In the genomic region with DNA sequence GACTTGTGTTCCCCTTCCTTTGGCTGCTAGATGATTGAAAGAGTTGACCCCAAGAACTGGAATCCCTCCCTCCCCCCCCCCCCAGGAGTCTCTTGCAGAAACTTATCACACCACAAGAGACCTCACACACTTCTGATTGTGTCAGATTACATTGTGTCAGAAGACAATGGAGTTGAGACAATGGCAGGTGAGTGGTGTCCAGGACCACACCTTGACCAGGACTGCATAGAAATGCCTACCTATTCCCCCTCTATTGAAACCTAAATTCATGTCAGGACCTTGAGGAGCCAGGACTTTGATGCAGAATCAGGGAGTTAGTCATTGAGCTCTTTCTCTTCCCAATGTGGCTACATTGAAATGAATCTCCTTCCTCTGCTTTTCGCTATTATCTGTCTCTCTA, we compare ENCODE assay signal across 26 mouse cellular contexts.
DNase-seq lines count a peak whose midpoint lies in the region; ATAC-seq and TF ChIP-seq lines count a peak whose summit lies in the region.
"Had no signal": no experiment of that assay in that cellular context is flagged by ENCODE, and none has a peak within 500 bp of the region (broad histone marks: within the 10 kb centered on the region; RNA-seq: fewer than 3 reads in every experiment).

No protein-coding gene starts in this region.

- TF ChIP-seq CTCF in ES-Bruce4 (IDR thresholded peaks at IDR 0.05; ENCODE audit: low read depth, low read length): no peak

- ATAC-seq in activated CD4-positive, CD25-positive, alpha-beta regulatory T cell, adult 4 months: no peak
- ATAC-seq: forebrain, embryonic 14.5 days; forebrain, embryonic 16.5 days; Patski had no signal

- peak; percentile 62 for DNase-seq in ES-CJ7 (ENCODE audit: low read depth, low spot score)
- peak; percentile 33 for DNase-seq in R1 (ENCODE audit: low read depth, low spot score)
- DNase-seq in right cerebral cortex, adult 2 months (ENCODE audit: low spot score in 2 of 2): no peak
- no peak for DNase-seq in thymus, postnatal 25 days
- DNase-seq: adrenal gland, adult 2 months; adrenal gland, postnatal 10 days; adrenal gland, postnatal 25 days; cerebellum, adult 11 months; cerebellum, adult 18-20 months; cerebellum, adult 8-10 months; cerebellum, adult 9-11 months; cerebellum, postnatal 14 days; cerebellum, postnatal 36 days; embryo, embryonic 11 days had no signal

- TF ChIP-seq EP300 in ES-Bruce4 (IDR thresholded peaks at IDR 0.05; ENCODE audit: insufficient read depth, low read depth, low read length): no peak

- H3K9ac ChIP-seq in ES-Bruce4 (ENCODE audit: low read depth, poor library complexity, severe bottlenecking): no peak overlapping the region
- H3K9ac ChIP-seq: embryonic facial prominence, embryonic 13.5 days; embryonic facial prominence, embryonic 15.5 days; forebrain, embryonic 12.5 days had no signal

- H3K36me3 ChIP-seq in ES-Bruce4 (ENCODE audit: control insufficient read depth, insufficient read depth, low read length, poor library complexity, severe bottlenecking) (no peaks in the 10 kb centered on the region), macrophage (ENCODE audit: inconsistent target) (no peaks in the 10 kb centered on the region)
- H3K36me3 ChIP-seq: embryonic facial prominence, embryonic 13.5 days; embryonic facial prominence, embryonic 15.5 days; forebrain, embryonic 10.5 days; forebrain, embryonic 12.5 days; G1E had no signal

- H3K4me3 ChIP-seq in ES-Bruce4 (ENCODE audit: low read depth, low read length) (no peak overlapping the region), macrophage (ENCODE audit: inconsistent target) (no peak overlapping the region)
- H3K4me3 ChIP-seq: embryonic facial prominence, embryonic 13.5 days; embryonic facial prominence, embryonic 15.5 days; erythroblast, embryonic 14.5 days; forebrain, embryonic 10.5 days; forebrain, embryonic 12.5 days had no signal

- H3K9me3 ChIP-seq in ES-Bruce4 (replicated peaks; ENCODE audit: control insufficient read depth, insufficient read depth, low read length, poor library complexity, severe bottlenecking): no peaks in the 10 kb centered on the region; the same call in none of the 2 replicates
- H3K9me3 ChIP-seq: embryonic facial prominence, embryonic 13.5 days; embryonic facial prominence, embryonic 15.5 days; forebrain, embryonic 10.5 days; forebrain, embryonic 12.5 days had no signal

- no peaks in the 10 kb centered on the region for H3K79me2 ChIP-seq in macrophage (ENCODE audit: inconsistent target)

- 88% methylated on average over 1 of the region's 1 CpGs for WGBS in macrophage (ENCODE audit: missing documents)

- H3K4me1 ChIP-seq in ES-Bruce4 (ENCODE audit: control insufficient read depth, insufficient read depth, low read length): no peaks in the 10 kb centered on the region
- H3K4me1 ChIP-seq: embryonic facial prominence, embryonic 13.5 days; embryonic facial prominence, embryonic 15.5 days; forebrain, embryonic 12.5 days had no signal

- no peaks in the 10 kb centered on the region for H3K27me3 ChIP-seq in ES-Bruce4 (ENCODE audit: control insufficient read depth, insufficient read depth, low read length, poor library complexity, severe bottlenecking)
- H3K27me3 ChIP-seq: embryonic facial prominence, embryonic 13.5 days; embryonic facial prominence, embryonic 15.5 days; forebrain, embryonic 12.5 days; Patski had no signal

- H3K27ac ChIP-seq in ES-Bruce4 (ENCODE audit: insufficient read depth, low read length) (peak overlapping the region; percentile 54; the same call in 1 of the 2 replicates), macrophage (peak overlapping the region; percentile 94; the same call in 1 of the 2 replicates)
- H3K27ac ChIP-seq: embryonic facial prominence, embryonic 13.5 days; embryonic facial prominence, embryonic 15.5 days; forebrain, embryonic 10.5 days; forebrain, embryonic 12.5 days had no signal

- TF ChIP-seq POLR2A in ES-Bruce4 (IDR thresholded peaks at IDR 0.05; ENCODE audit: insufficient read depth, low read length): no peak

Comparison
In these comparisons a context has a peak if more than half of its experiments do, and no peak if none do; other contexts are left out.
1. DNase-seq: peak in ES-CJ7 (single experiment) and R1 (single experiment); none in right cerebral cortex, adult 2 months (0 of 2) and thymus, postnatal 25 days (single experiment).